Mouse (Mus musculus) liver, postnatal 0 days (tissue): Measurements from ENCODE around the gene Col5a3.

Experiments used
- CTCF ChIP-seq: sonication (generic); IDR thresholded peaks from 2 replicates; pipeline ENCODE4 v1.5.1; 2016; ENCODE audit warnings: antibody characterized with exemption, low read depth
- EP300 ChIP-seq: IDR thresholded peaks from 2 replicates; pipeline ENCODE4 v1.6.1; 2016; ENCODE audit warnings: antibody characterized with exemption, low read depth, mild to moderate bottlenecking

GRCm38 (mm10) chr9:20789651-20790050 is 25.2 kb downstream of the Col5a3 start:
- TF ChIP-seq CTCF (no peak), EP300 (no peak)
